Mouse (Mus musculus) limb, embryonic 12.5 days (tissue): ENCODE results near the gene Tent4b. TPM values are rescaled to one million over a fixed set of nuclear protein-coding genes. Genes with fewer than 3 reads are reported as not detected.
A peak's percentile ranks its signal among the peaks of the same experiment; 100 is the strongest.
"Not testable (repeated sequence)": the region's sequence is repeated elsewhere in the genome, so short reads cannot be mapped to it uniquely, and the experiment has no call there.

Experiments
- ATAC-seq: fragments of 200-750 bp; cut with Nextera tagmentation; 2 replicates; pipeline ENCODE4 v1.8.0; 2017; ENCODE audit warnings: low read depth, moderate TSS enrichment; ENCODE audit not compliant: insufficient number of reproducible peaks, insufficient read depth, low FRiP score, low TSS enrichment
- H3K27ac ChIP-seq: fragments of 300-500 bp; sonication (generic); 2 replicates; pipeline ENCODE4 v1.5.1; 2016; ENCODE audit warnings: mild to moderate bottlenecking, moderate library complexity
- H3K27me3 ChIP-seq: fragments of 300-500 bp; sonication (generic); 2 replicates; pipeline ENCODE4 v1.6.1; 2016; ENCODE audit warnings: mild to moderate bottlenecking, moderate library complexity
- H3K36me3 ChIP-seq: fragments of 300-500 bp; sonication (generic); 2 replicates; pipeline ENCODE4 v1.6.1; 2016; ENCODE audit warnings: mild to moderate bottlenecking, moderate library complexity
- H3K4me1 ChIP-seq: fragments of 300-500 bp; sonication (generic); replicated peaks from 2 replicates; pipeline ENCODE4 v1.6.1; 2016
- H3K4me2 ChIP-seq: fragments of 300-500 bp; sonication (generic); 2 replicates; pipeline ENCODE4 v1.6.1; 2016; ENCODE audit warnings: mild to moderate bottlenecking, moderate library complexity
- H3K4me3 ChIP-seq: fragments of 300-500 bp; sonication (generic); replicated peaks from 2 replicates; pipeline ENCODE4 v1.5.1; 2016; ENCODE audit warnings: mild to moderate bottlenecking
- H3K9ac ChIP-seq: fragments of 300-500 bp; sonication (generic); replicated peaks from 2 replicates; pipeline ENCODE4 v1.6.1; 2016; ENCODE audit warnings: mild to moderate bottlenecking, moderate library complexity
- H3K9me3 ChIP-seq: fragments of 300-500 bp; sonication (generic); 2 replicates; pipeline ENCODE4 v1.6.1; 2016; ENCODE audit warnings: mild to moderate bottlenecking, moderate library complexity
- WGBS: fragments of 180-500 bp; shearing (Covaris S2); methylation state at CpG from one replicate; pipeline ENCODE4 v1.1.7; 2016; 5-methylcytosine and 5-hydroxymethylcytosine counted together
- polyA plus RNA-seq: library from polyadenylated mRNA; unstranded; fragments of >200 nt; fragmentation: Nextera tagmentation; extraction: Ambion mirVana; gene quantifications from 2 replicates; pipeline ENCODE4 v1.2.1, GENCODE M21; 2016

Gene Tent4b
- polyA plus RNA-seq, 1 experiment from 2014 or later: 10.4 TPM

DNA sequence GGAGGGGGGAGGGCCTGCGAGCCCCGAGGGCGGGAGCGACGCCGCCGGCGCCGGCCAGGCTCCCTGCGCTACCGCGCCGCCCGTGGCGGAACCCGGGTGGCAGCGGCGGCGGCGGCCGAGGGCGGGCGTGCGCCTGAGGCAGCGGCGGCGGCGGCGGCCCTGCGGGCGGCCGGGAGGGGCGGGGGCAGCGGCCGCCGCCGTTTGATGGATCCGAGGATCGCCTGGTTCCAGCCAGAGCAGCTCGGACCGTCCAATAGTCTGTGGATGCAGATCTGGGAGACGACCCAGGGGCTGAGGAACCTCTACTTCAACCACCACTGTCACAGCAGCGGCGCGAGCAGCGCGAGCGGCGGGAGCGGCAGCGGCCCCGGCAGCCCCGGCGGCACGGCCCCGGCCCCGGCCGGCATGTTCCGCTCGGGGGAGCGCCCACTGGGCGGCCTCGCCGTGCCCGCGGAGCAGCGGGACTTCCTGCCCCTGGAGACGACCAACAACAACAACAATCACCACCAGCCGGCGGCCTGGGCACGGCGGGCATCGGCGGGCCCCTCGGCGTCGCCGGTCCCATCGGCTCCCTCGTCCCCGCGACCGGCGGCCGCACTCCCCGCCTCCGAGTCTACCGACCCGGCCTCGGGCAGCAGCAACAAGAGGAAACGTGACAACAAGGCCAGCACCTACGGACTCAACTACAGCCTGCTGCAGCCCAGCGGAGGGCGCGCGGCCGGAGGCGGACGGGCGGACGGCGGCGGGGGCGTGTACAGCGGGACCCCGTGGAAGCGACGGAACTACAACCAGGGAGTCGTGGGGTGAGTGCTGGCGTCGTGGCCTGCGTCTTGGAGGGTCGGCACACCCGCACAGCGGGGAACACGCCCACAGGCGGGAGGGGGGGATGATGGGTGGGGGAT, 938 bp downstream of the Tent4b start:
- Histone ChIP-seq H3K4me3 (peak overlapping the region; percentile 77), H3K4me1 (peaks cover 27% of the 10 kb centered on the region), H3K9ac (peak overlapping the region; percentile 82), H3K36me3 (peaks cover 15% of the 10 kb centered on the region; the same call in 1 of the 2 replicates), H3K9me3 (no peaks in the 10 kb centered on the region), H3K27ac (peak overlapping the region; percentile 96), H3K4me2 (peak overlapping the region; percentile 97), H3K27me3 (no peaks in the 10 kb centered on the region)
- peak; percentile 33; the same call in 1 of the 2 replicates for ATAC-seq
- WGBS: under 1% methylated on average over 106 of the region's 117 CpGs

- no peak overlapping the region for H3K27ac ChIP-seq
- WGBS: 25% methylated on average over 10 of the region's 10 CpGs
- peak overlapping the region; percentile 82; the same call in 1 of the 2 replicates for H3K9ac ChIP-seq
These were observed 1.9 kb downstream of the Tent4b start for GRCm38 (mm10) chr8:88200724-88201495.

DNA sequence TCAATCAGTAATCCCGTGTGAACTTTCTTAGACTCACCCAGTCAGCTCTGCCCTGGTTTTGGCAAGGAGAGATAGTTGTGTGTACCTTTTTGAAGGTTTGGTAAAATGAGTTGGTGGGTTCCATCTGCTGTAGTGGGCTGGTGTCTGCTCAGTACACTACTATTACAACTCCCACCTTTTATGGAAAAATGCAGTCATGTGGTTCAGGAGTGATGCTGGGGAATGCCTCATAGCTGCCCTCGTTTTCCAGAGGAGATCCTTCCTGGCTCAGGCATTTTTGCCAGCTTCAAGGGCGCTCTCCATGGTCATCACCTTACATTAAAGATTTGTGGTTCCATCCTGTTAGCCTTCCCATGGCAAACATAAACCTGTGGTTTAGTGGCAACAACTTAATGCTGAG, 2.6 kb downstream of the Tent4b start:
- Histone ChIP-seq H3K9me3 (no peaks in the 10 kb centered on the region), H3K4me3 (peak overlapping the region; percentile 77), H3K27me3 (no peaks in the 10 kb centered on the region), H3K27ac (no peak overlapping the region), H3K4me1 (peaks cover 27% of the 10 kb centered on the region), H3K9ac (no peak overlapping the region), H3K36me3 (peaks cover 26% of the 10 kb centered on the region), H3K4me2 (peak overlapping the region; percentile 97)
- ATAC-seq: no peak
- WGBS: 44% methylated on average over 3 of the region's 3 CpGs

More at GRCm38 (mm10) chr8:88200724-88201495, 1.9 kb downstream of the Tent4b start:
- Histone ChIP-seq H3K4me3 (peak overlapping the region; percentile 77), H3K36me3 (peaks cover 23% of the 10 kb centered on the region), H3K27me3 (no peaks in the 10 kb centered on the region), H3K4me2 (peak overlapping the region; percentile 97), H3K4me1 (peaks cover 27% of the 10 kb centered on the region), H3K9me3 (no peaks in the 10 kb centered on the region)
- ATAC-seq: no peak

- Histone ChIP-seq H3K4me2 (no peak overlapping the region), H3K9me3 (no peaks in the 10 kb centered on the region), H3K4me1 (peaks cover 19% of the 10 kb centered on the region), H3K27me3 (no peaks in the 10 kb centered on the region), H3K9ac (no peak overlapping the region), H3K27ac (no peak overlapping the region), H3K36me3 (peaks cover 31% of the 10 kb centered on the region), H3K4me3 (no peak overlapping the region)
- 92% methylated on average over 9 of the region's 9 CpGs for WGBS
- ATAC-seq: no peak
These were observed 7.0 kb downstream of the Tent4b start for GRCm38 (mm10) chr8:88206016-88206415.

GRCm38 (mm10) chr8:88207121-88207821, 8.3 kb downstream of the Tent4b start:
- WGBS: 91% methylated on average over 7 of the region's 7 CpGs
- Histone ChIP-seq H3K4me1 (peaks cover 6% of the 10 kb centered on the region; the same call in 1 of the 2 replicates), H3K36me3 (peaks cover 31% of the 10 kb centered on the region), H3K9me3 (no peaks in the 10 kb centered on the region), H3K27ac (no peak overlapping the region), H3K9ac (no peak overlapping the region), H3K4me3 (no peak overlapping the region), H3K27me3 (no peaks in the 10 kb centered on the region), H3K4me2 (no peak overlapping the region)
- no peak for ATAC-seq

DNA sequence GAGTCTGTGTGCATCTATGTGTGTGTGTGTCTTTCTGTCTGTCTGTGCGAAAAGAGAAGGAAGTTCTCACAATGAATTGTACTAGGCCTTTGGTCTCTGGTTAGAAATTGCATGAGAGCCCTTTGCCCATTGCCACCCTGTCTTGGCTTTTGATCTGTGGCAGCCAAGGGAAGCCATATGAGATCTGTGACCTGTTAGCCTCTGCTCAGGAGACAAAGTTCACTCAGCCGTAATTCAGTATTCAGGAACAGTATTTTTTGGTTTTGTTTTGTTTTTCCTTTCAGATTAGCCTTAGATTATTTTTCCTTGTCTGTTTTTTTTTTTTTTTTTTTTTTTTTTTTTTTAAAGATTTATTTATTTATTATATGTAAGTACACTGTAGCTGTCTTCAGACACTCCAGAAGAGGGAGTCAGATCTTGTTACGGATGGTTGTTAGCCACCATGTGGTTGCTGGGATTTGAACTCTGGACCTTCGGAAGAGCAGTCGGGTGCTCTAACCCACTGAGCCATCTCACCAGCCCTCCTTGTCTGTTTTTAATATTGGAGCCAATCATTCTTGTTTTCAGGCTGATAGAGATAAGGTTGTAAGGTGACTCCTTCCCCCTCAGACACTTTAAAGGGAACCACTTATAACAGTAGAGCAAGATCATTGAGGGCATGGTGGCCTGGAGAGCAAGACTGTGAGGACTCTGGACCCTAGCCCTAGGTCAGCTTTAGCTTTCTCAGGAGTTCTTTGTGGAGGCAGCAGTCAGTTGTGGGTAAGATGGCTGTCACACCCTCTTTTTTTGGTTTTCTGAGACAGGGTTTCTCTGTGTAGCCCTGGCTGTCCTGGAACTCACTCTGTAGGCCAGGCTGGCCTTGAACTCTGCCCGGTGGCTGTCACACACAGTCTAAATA, 11.2 kb downstream of the Tent4b start:
- not testable (repeated sequence) for H3K4me2 ChIP-seq, ATAC-seq, H3K9me3 ChIP-seq, H3K27ac ChIP-seq, H3K4me1 ChIP-seq, H3K9ac ChIP-seq, H3K4me3 ChIP-seq, H3K27me3 ChIP-seq
- H3K36me3 ChIP-seq: peaks cover 15% of the 10 kb centered on the region
- WGBS: 89% methylated on average over 6 of the region's 6 CpGs

DNA sequence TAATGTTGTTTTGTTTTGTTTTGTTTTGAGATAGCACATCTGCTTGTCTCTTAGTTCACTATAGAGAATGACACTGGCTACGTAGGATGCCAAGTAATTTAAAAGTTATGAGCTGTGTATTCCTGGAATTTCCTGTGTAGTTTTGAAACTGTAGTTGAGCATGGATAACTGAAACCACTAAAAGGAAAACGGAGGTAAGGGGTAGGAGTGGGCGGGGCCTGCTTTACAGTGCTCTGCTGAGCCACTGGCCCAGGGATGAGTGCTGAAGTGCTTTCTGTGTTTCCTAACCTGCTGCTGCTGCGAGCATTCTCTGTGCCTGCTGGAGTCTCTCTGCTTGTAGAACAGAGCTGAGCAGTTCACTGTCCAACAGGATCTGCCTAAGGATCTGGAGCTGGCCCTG, 22.3 kb downstream of the Tent4b start:
- no peaks in the 10 kb centered on the region for H3K36me3 ChIP-seq
- WGBS: 55% methylated on average over 4 of the region's 4 CpGs

DNA sequence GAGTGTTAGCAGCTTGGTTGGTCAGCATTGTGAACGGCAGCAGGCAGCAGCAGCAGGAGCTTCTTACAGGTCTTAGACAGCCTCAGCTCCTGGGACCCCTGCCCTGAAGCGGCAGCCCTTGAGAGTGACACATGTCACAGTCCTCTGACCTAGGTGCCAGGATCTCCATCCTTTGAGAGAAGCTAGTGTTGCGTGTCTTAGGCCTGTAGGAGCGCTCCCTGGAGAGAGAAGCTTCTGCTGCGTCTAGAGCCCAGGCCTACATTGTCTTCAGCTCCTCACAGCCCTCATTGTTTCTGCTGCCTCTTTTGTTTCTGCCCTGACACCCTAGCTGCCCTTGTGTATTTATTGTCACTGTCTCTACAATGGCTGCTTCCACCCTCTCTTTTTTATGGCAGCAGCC, 26.3 kb downstream of the Tent4b start:
- 70% methylated on average over 5 of the region's 5 CpGs for WGBS
- Histone ChIP-seq H3K9me3 (no peaks in the 10 kb centered on the region), H3K4me3 (no peak overlapping the region), H3K36me3 (no peaks in the 10 kb centered on the region), H3K4me1 (peaks cover 28% of the 10 kb centered on the region), H3K27ac (no peak overlapping the region; the same call in 1 of the 2 replicates), H3K4me2 (no peak overlapping the region), H3K27me3 (no peaks in the 10 kb centered on the region), H3K9ac (no peak overlapping the region)
- ATAC-seq: no peak

More for the DNA sequence above, 22.3 kb downstream of the Tent4b start:
- ATAC-seq: no peak
- no peak overlapping the region for H3K4me3 ChIP-seq
- no peak overlapping the region for H3K9ac ChIP-seq
- H3K27ac ChIP-seq: no peak overlapping the region
- H3K4me1 ChIP-seq: peaks cover 16% of the 10 kb centered on the region
- H3K27me3 ChIP-seq: no peaks in the 10 kb centered on the region
- H3K9me3 ChIP-seq: no peaks in the 10 kb centered on the region
- H3K4me2 ChIP-seq: no peak overlapping the region

GRCm38 (mm10) chr8:88227851-88228250, 28.8 kb downstream of the Tent4b start:
- no peak for ATAC-seq
- no peak overlapping the region for H3K9ac ChIP-seq
- H3K36me3 ChIP-seq: no peaks in the 10 kb centered on the region
- H3K27me3 ChIP-seq: no peaks in the 10 kb centered on the region
- H3K4me3 ChIP-seq: no peak overlapping the region
- no peak overlapping the region for H3K4me2 ChIP-seq
- H3K4me1 ChIP-seq: peaks cover 35% of the 10 kb centered on the region
- H3K9me3 ChIP-seq: no peaks in the 10 kb centered on the region
- 61% methylated on average over 6 of the region's 6 CpGs for WGBS
- H3K27ac ChIP-seq: no peak overlapping the region

GRCm38 (mm10) chr8:88228286-88228685, 29.3 kb downstream of the Tent4b start:
- Histone ChIP-seq H3K9ac (no peak overlapping the region), H3K27ac (no peak overlapping the region), H3K4me2 (no peak overlapping the region), H3K4me1 (peaks cover 38% of the 10 kb centered on the region), H3K36me3 (no peaks in the 10 kb centered on the region), H3K4me3 (no peak overlapping the region), H3K27me3 (no peaks in the 10 kb centered on the region), H3K9me3 (no peaks in the 10 kb centered on the region)
- ATAC-seq: no peak
- 64% methylated on average over 1 of the region's 1 CpGs for WGBS
